Mouse (Mus musculus): ENCODE data around the gene Tmcc2. TPM values are rescaled to one million over a fixed set of nuclear protein-coding genes. Genes with fewer than 3 reads are reported as not detected.

Tmcc2 gene
- polyA plus RNA-seq, 1 experiment from 2014 or later, result 12.9 TPM

DNA sequence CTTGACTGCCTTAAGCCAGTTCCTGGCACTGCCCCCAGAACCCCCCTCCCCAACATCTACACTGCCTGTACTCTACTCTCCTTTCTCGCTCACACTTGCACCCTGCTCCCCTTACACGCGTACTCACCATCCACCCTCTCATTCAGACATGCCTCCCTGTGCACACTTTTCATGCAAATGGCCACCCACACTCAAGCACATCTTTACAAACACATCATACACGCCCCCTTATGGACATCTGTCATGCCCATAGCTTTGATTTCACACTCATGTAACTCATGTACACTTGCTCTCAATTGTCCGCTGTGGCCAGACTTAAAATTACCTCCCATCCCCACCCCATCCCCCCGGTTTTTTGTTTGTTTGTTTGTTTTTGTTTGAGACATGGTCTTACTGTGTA is 83.1 kb downstream of the Tmcc2 start:
- H3K4me1 ChIP-seq (replicated peaks), result peaks cover 20% of the 10 kb centered on the region

DNA sequence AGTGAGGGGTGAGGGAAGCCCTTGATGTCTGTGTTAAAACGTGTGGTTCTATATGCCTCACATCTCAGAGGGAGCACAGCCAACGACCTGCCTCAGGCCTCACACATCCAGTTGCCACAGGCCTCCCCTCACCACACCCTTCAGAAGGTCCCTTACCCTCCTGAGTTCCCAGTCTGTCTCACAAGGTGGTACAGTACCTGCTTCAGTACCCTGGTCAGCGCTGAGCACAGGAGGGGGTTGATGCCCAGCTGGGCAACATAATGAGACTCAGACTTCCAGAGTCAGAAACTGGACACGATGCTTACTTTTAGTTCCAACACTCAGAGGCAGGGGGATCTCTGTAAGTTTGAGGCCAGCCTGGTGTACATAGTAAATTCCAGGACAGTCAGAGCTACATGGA is 84.3 kb downstream of the Tmcc2 start:
- no peak for ATAC-seq (replicated peaks; ENCODE audit: insufficient number of reproducible peaks, insufficient read depth, low FRiP score, low read depth)
- peaks cover 31% of the 10 kb centered on the region for H3K27me3 ChIP-seq
- 21% methylated on average over 4 of the region's 4 CpGs for WGBS

More for the DNA sequence above, 83.1 kb downstream of the Tmcc2 start:
- no peak for ATAC-seq (replicated peaks; ENCODE audit: insufficient number of reproducible peaks, insufficient read depth, low FRiP score, low read depth)
- peaks cover 23% of the 10 kb centered on the region; the same call in 1 of the 2 replicates for H3K27me3 ChIP-seq
- H3K9ac ChIP-seq, result no peak overlapping the region
- no peak overlapping the region for H3K4me3 ChIP-seq
- no peaks in the 10 kb centered on the region for H3K9me3 ChIP-seq (replicated peaks)
- 84% methylated on average over 6 of the region's 6 CpGs for WGBS
- H3K4me2 ChIP-seq, result no peak overlapping the region
- H3K27ac ChIP-seq, result no peak overlapping the region
- H3K36me3 ChIP-seq, result no peaks in the 10 kb centered on the region

More for the DNA sequence above, 84.3 kb downstream of the Tmcc2 start:
- H3K4me2 ChIP-seq, result no peak overlapping the region
- H3K36me3 ChIP-seq, result no peaks in the 10 kb centered on the region
- H3K4me1 ChIP-seq (replicated peaks), result peaks cover 12% of the 10 kb centered on the region
- no peaks in the 10 kb centered on the region for H3K9me3 ChIP-seq (replicated peaks)
- no peak overlapping the region for H3K9ac ChIP-seq
- no peak overlapping the region for H3K4me3 ChIP-seq
- no peak overlapping the region for H3K27ac ChIP-seq

Other genes with a start within 250 kb of the Tmcc2 start
- gene Lemd1, start 199.8 kb downstream of the Tmcc2 start, polyA plus RNA-seq (2015; fragmentation: Nextera tagmentation; extraction: Ambion mirVana), result not detected in 2 replicates
- gene AC124108.1, start 199.8 kb downstream of the Tmcc2 start, polyA plus RNA-seq (2015; fragmentation: Nextera tagmentation; extraction: Ambion mirVana), result 0.04 TPM in 1 of 2 replicates, not detected in the other
- gene Gm10188, start 161.5 kb downstream of the Tmcc2 start, polyA plus RNA-seq (2015; fragmentation: Nextera tagmentation; extraction: Ambion mirVana), result not detected in 2 replicates
- gene Klhdc8a, start 92.7 kb downstream of the Tmcc2 start, polyA plus RNA-seq (2015; fragmentation: Nextera tagmentation; extraction: Ambion mirVana), result 0.33 and 0.68 TPM in 2 replicates
- gene Nuak2, start 75.2 kb downstream of the Tmcc2 start, polyA plus RNA-seq (2015; fragmentation: Nextera tagmentation; extraction: Ambion mirVana), result 3.0 and 3.7 TPM in 2 replicates
- 9.2 and 11.1 TPM in 2 replicates for gene Dstyk, start 26.3 kb upstream of the Tmcc2 start, polyA plus RNA-seq (2015; fragmentation: Nextera tagmentation; extraction: Ambion mirVana)
- gene Rbbp5, start 86.1 kb upstream of the Tmcc2 start, polyA plus RNA-seq (2015; fragmentation: Nextera tagmentation; extraction: Ambion mirVana), result 25.9 and 28.3 TPM in 2 replicates
- gene Tmem81, start 114.9 kb upstream of the Tmcc2 start, polyA plus RNA-seq (2015; fragmentation: Nextera tagmentation; extraction: Ambion mirVana), result 0.66 and 1.1 TPM in 2 replicates
- 0.19 and 0.38 TPM in 2 replicates for gene Cntn2, start 152.0 kb upstream of the Tmcc2 start, polyA plus RNA-seq (2015; fragmentation: Nextera tagmentation; extraction: Ambion mirVana)